Mouse (Mus musculus) intestine, embryonic 16.5 days (tissue): Measurements from ENCODE around the gene Polr1c. TPM values are rescaled to one million over a fixed set of nuclear protein-coding genes. Genes with fewer than 3 reads are reported as not detected.

Source experiments
- ATAC-seq: fragments of 200-750 bp; cut with Nextera tagmentation; 2 replicates; pipeline ENCODE4 v1.8.0; 2017; ENCODE audit warnings: moderate TSS enrichment, moderate library complexity
- H3K27ac ChIP-seq: fragments of 300-500 bp; sonication (generic); 2 replicates; pipeline ENCODE4 v1.5.1; 2014; ENCODE audit warnings: mild to moderate bottlenecking, low read length
- H3K27me3 ChIP-seq: fragments of 300-500 bp; sonication (generic); replicated peaks from 2 replicates; pipeline ENCODE4 v1.6.1; 2014; ENCODE audit warnings: low read length, control low read depth, mixed read lengths; ENCODE audit not compliant: control insufficient read depth, insufficient read depth
- H3K36me3 ChIP-seq: fragments of 300-500 bp; sonication (generic); 2 replicates; pipeline ENCODE4 v1.6.1; 2014; ENCODE audit warnings: low read length, control low read depth; ENCODE audit not compliant: control insufficient read depth, insufficient read depth
- H3K4me1 ChIP-seq: fragments of 300-500 bp; sonication (generic); 2 replicates; pipeline ENCODE4 v1.6.1; 2014; ENCODE audit warnings: low read length, control low read depth, mixed read lengths; ENCODE audit not compliant: control insufficient read depth, insufficient read depth
- H3K4me2 ChIP-seq: fragments of 300-500 bp; sonication (generic); 2 replicates; pipeline ENCODE4 v1.6.1; 2014; ENCODE audit warnings: low read depth, low read length, control low read depth
- H3K4me3 ChIP-seq: fragments of 300-500 bp; sonication (generic); 2 replicates; pipeline ENCODE4 v1.5.1; 2014; ENCODE audit warnings: mild to moderate bottlenecking, low read length
- H3K9ac ChIP-seq: fragments of 300-500 bp; sonication (generic); 2 replicates; pipeline ENCODE4 v1.6.1; 2014; ENCODE audit warnings: low read depth, low read length
- H3K9me3 ChIP-seq: fragments of 300-500 bp; sonication (generic); 2 replicates; pipeline ENCODE4 v1.6.1; 2016; ENCODE audit warnings: low read length, control low read depth; ENCODE audit not compliant: control insufficient read depth
- WGBS: fragments of 180-500 bp; shearing (Covaris S2); extraction: QIAGEN DNeasy Blood & Tissue Kit; methylation state at CpG from one replicate; pipeline ENCODE4 v1.1.7; 2014; 5-methylcytosine and 5-hydroxymethylcytosine counted together
- polyA plus RNA-seq: library from polyadenylated mRNA; unstranded; fragments of >200 nt; fragmentation: Nextera tagmentation; extraction: Ambion mirVana; gene quantifications from 2 replicates; pipeline ENCODE4 v1.2.1, GENCODE M21; 2015

Polr1c gene
- polyA plus RNA-seq: 64.5 and 69.5 TPM in 2 replicates

DNA sequence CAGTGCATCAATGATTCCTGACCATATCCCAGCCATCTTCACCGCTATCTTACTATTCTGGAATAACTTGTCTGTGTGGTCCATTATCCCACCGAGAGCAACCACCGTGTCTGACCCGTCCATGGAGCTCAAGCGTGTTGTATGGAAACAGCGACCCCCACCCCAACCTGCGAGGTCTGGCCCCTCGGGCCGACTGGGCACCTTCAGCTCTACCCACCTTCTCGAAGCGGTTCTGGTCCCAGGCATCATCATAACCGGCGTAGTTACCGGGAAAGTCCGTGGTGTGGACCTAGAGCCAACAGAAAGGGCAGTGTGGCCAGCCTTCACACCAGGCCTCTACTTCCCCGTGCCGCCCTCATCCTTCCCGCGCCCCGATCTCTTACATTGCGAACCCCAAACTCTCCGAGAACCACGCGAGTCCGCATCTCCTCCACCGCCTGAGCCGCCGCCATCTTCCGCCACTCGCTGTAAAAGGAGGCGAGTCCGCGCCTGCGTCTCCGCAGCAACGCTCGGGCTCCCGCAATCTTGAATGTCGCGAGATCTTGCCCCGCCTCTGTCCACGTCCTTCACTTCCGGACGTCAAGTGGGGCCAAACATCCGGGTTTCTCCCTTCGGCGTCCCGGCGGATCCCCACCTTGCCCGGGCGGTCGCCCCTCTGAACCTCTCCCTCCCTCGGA, at the start of gene Polr1c, which contains the start of gene Yipf3:
Gene Polr1c (minus strand): TSS at position 543 of the 677 bp plus-strand sequence.
Gene Yipf3 (plus strand): TSS at position 569 of the 677 bp plus-strand sequence.
- Histone ChIP-seq H3K4me3 (peak within 1 kb of the TSS; percentile 99), H3K4me2 (peak within 1 kb of the TSS; percentile 89), H3K36me3 (peaks cover 33% of the 10 kb centered on the region), H3K27me3 (no peaks in the 10 kb centered on the region), H3K27ac (peak within 1 kb of the TSS; percentile 76), H3K4me1 (peaks cover 17% of the 10 kb centered on the region), H3K9me3 (no peaks in the 10 kb centered on the region), H3K9ac (peak within 1 kb of the TSS; percentile 99)
- under 1% methylated on average over 53 of the region's 53 CpGs for WGBS
- peak; percentile 94 for ATAC-seq

DNA sequence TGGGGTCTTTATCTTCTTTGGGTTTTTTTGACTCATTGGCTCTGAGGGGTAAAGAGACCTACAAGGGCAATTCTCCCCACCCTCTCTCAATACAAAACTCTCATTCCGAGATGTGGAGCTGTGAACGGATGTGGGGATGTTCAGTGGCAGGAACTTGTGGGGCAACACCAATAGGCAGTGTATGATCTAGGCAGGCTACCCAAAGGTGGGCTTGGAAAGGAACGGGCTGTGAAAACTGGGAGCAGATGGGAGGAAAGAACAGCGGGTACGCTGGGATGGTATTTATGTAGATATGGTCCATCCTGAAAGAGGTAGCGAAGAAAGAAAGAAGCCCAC, 49.1 kb upstream of the Polr1c start:
- H3K4me1 ChIP-seq: peaks cover 19% of the 10 kb centered on the region
- no peak overlapping the region for H3K27ac ChIP-seq
- no peaks in the 10 kb centered on the region for H3K9me3 ChIP-seq
- H3K4me3 ChIP-seq: peak overlapping the region; percentile 67
- peak overlapping the region; percentile 71; the same call in 1 of the 2 replicates for H3K9ac ChIP-seq
- no peaks in the 10 kb centered on the region for H3K36me3 ChIP-seq
- ATAC-seq: no peak
- peak overlapping the region; percentile 100 for H3K4me2 ChIP-seq
- WGBS: 12% methylated on average over 6 of the region's 6 CpGs
- peaks cover 46% of the 10 kb centered on the region for H3K27me3 ChIP-seq

DNA sequence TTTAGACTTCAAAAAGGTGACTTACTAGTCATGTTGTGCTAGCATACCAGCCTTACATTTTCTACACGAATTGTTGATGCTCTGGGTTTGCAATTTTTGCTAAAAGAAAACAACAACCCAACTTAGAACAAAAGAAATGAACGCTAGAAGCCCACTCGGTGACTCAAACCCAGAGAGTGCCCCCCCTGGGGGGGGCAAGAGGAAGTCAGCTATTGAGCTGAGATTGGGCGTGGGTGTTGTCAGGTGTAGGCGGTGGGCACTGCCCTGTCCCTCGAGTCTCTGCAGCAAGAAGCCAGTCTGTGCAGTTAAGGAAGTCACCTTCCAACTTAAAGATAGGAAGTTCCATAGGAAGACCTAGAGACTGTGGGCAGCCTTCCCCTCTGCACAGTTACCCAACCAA, 48.7 kb upstream of the Polr1c start:
- Histone ChIP-seq H3K4me1 (peaks cover 19% of the 10 kb centered on the region), H3K9me3 (no peaks in the 10 kb centered on the region), H3K36me3 (no peaks in the 10 kb centered on the region), H3K27me3 (peaks cover 46% of the 10 kb centered on the region), H3K4me2 (no peak overlapping the region), H3K27ac (no peak overlapping the region), H3K4me3 (no peak overlapping the region), H3K9ac (no peak overlapping the region)
- no peak for ATAC-seq
- WGBS: 38% methylated on average over 6 of the region's 6 CpGs

DNA sequence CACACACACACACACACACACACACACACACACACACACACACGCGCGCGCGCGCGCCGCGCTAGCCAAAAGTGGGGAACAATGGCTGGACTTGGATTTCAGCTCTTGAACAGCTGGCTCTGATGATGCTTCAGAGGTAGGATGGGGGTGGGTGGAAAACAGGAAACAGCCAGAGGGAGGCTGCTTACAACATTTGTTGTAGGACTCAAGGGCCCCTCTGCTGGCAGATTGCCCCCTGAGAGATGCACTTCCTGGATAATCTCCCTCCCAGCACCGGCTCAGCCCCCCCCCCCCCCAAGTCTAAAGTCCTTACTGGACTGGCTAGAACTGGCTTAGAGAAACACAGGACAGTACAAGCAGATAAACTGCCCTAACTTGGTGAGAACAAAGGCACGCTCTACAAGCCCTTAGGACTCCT, 39.8 kb upstream of the Polr1c start:
- Histone ChIP-seq H3K36me3 (no peaks in the 10 kb centered on the region), H3K9ac (no peak overlapping the region; the same call in 1 of the 2 replicates), H3K4me2 (0 out of 2 replicates have a peak overlapping the region, but pooled peaks have one; percentile 18), H3K27me3 (no peaks in the 10 kb centered on the region; the same call in 1 of the 2 replicates), H3K4me3 (no peak overlapping the region), H3K9me3 (no peaks in the 10 kb centered on the region), H3K27ac (peak overlapping the region; percentile 47; the same call in 1 of the 2 replicates), H3K4me1 (peaks cover 8% of the 10 kb centered on the region; the same call in 1 of the 2 replicates)
- ATAC-seq: peak; percentile 68
- 45% methylated on average over 11 of the region's 11 CpGs for WGBS

DNA sequence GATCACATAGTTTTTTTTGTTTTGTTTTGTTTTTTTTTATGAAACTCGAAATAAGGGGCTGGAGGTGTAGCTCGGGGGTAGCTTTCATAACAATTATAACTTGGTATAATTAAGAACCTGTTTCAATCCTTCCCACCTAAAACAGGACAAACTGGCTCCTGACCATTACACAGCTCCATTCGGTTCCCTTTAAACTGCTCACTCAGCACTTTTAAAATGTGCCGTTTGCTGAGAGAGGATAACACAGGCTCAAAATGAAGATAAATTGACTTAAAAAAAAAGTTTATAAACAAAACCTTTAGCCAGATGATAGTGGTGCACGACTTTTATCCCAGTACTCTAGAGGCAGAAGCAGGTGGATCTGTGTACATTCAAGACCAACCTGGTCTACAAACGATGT, 37.6 kb upstream of the Polr1c start:
- no peak overlapping the region for H3K27ac ChIP-seq
- 47% methylated on average over 6 of the region's 6 CpGs for WGBS
- no peaks in the 10 kb centered on the region for H3K36me3 ChIP-seq
- no peak overlapping the region for H3K4me2 ChIP-seq
- no peaks in the 10 kb centered on the region for H3K9me3 ChIP-seq
- no peak overlapping the region for H3K9ac ChIP-seq
- peaks cover 19% of the 10 kb centered on the region for H3K4me1 ChIP-seq
- H3K4me3 ChIP-seq: no peak overlapping the region
- ATAC-seq: no peak
- no peaks in the 10 kb centered on the region for H3K27me3 ChIP-seq

DNA sequence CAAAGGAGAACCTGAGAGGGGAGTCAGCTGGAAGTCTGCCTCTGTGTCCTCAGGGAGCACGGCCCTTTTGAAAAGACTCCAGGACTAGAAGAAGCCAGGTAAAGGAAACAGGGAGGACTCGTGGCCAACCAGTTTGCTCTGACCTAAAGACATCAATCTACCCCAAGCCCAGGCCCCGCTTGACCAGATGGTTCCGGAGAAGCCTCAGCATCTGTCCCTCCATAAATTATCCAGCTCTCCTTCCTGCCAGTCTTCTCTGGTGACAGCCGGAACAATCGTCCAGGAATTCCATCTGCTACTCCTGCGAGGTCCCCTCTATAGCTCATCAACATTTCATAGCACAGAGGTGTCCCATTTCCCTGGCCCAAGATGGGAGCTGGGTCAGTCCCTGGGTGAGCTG, 36.8 kb upstream of the Polr1c start:
- no peak for ATAC-seq
- H3K4me3 ChIP-seq: no peak overlapping the region

DNA sequence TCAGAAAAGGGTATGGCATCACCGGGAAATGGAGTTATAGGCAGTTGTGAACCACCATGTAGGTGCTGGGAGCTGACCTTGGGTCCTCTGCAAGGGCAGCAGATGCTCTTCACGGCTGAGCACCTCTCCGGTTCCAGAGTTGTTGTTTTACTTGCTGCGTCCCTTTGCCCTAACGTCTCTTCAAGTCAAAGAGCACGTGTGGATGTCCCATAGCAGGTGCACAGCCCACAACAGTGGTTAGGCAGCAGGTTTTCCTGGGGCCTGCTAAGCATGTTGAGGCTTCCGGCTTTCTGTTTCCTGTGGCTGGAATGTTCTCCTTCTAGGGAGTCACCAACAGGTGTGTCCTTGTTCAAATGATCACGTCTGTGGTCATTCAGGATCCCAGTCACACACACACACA, 36.1 kb upstream of the Polr1c start:
- Histone ChIP-seq H3K27ac (no peak overlapping the region), H3K9ac (no peak overlapping the region), H3K4me3 (no peak overlapping the region), H3K27me3 (no peaks in the 10 kb centered on the region), H3K36me3 (no peaks in the 10 kb centered on the region; the same call in 1 of the 2 replicates), H3K4me2 (no peak overlapping the region), H3K9me3 (no peaks in the 10 kb centered on the region), H3K4me1 (peaks cover 19% of the 10 kb centered on the region)
- no peak for ATAC-seq
- WGBS: 83% methylated on average over 8 of the region's 8 CpGs

More for the DNA sequence above, 36.8 kb upstream of the Polr1c start:
- H3K4me2 ChIP-seq: no peak overlapping the region
- H3K27ac ChIP-seq: no peak overlapping the region
- H3K36me3 ChIP-seq: no peaks in the 10 kb centered on the region; the same call in 1 of the 2 replicates
- H3K9me3 ChIP-seq: no peaks in the 10 kb centered on the region
- peaks cover 19% of the 10 kb centered on the region for H3K4me1 ChIP-seq
- 51% methylated on average over 7 of the region's 7 CpGs for WGBS
- no peak overlapping the region for H3K9ac ChIP-seq
- H3K27me3 ChIP-seq: no peaks in the 10 kb centered on the region

GRCm38 (mm10) chr17:46283140-46283539, 35.3 kb upstream of the Polr1c start:
- H3K4me3 ChIP-seq: peak overlapping the region; percentile 72
- H3K4me2 ChIP-seq: peak overlapping the region; percentile 78
- WGBS: 16% methylated on average over 9 of the region's 9 CpGs
- peaks cover 19% of the 10 kb centered on the region for H3K4me1 ChIP-seq
- peak; percentile 79 for ATAC-seq
- no peaks in the 10 kb centered on the region for H3K9me3 ChIP-seq
- H3K27ac ChIP-seq: peak overlapping the region; percentile 57
- no peaks in the 10 kb centered on the region; the same call in 1 of the 2 replicates for H3K36me3 ChIP-seq
- H3K27me3 ChIP-seq: no peaks in the 10 kb centered on the region
- H3K9ac ChIP-seq: peak overlapping the region; percentile 45; the same call in 1 of the 2 replicates

GRCm38 (mm10) chr17:46282483-46283123, 34.7 kb upstream of the Polr1c start, which contains the start of gene Tjap1:
Tjap1 (minus strand) TSS chr17:46283026.
- peak within 1 kb of the TSS; percentile 84 for H3K9ac ChIP-seq
- no peaks in the 10 kb centered on the region for H3K9me3 ChIP-seq
- ATAC-seq: peak; percentile 97
- H3K4me2 ChIP-seq: peak within 1 kb of the TSS; percentile 78
- peak within 1 kb of the TSS; percentile 72 for H3K4me3 ChIP-seq
- peak within 1 kb of the TSS; percentile 80 for H3K27ac ChIP-seq
- no peaks in the 10 kb centered on the region for H3K27me3 ChIP-seq
- no peaks in the 10 kb centered on the region; the same call in 1 of the 2 replicates for H3K36me3 ChIP-seq
- WGBS: 1% methylated on average over 37 of the region's 37 CpGs
- H3K4me1 ChIP-seq: peaks cover 15% of the 10 kb centered on the region
